Mouse (Mus musculus): ENCODE measurements at regions not wholly inside any gene's neighbourhood (a gene's known extent, or its start where the extent isn't known, plus 50 kb on each side); places are given as distances from the start of the nearest gene placed in this dataset.

DNA sequence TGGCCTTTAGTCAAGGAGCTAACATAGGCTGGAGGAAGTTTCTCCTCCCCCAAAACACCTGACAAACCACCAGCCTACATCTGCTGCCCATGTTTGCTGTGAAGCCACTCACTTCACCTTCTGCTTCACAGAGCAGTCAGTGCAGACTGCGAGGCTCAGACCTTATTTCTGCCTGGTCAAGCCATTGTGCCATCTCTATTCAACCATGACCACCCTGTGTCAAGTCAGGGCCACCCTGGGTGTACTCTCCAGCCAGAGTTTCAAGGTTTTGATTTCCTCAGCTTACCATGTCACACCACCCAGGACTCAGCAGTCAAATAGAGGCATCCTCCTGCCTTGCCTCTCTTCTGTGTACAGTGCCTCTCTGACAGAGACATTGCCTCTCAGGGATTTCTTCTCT lies 152.6 kb downstream of the Foxa2 start:
- no peak for TF ChIP-seq POLR2A (IDR thresholded peaks at IDR 0.05; ENCODE audit: extremely low read depth, insufficient read depth, low read length)
- no peak for TF ChIP-seq CTCF (IDR thresholded peaks at IDR 0.05; ENCODE audit: low read depth, low read length)

Data from liver, adult 2 months (tissue).